Mouse (Mus musculus) adipose tissue, adult 10 weeks (tissue): ENCODE measurements around the gene Mfsd1. TPM values are rescaled to one million over a fixed set of nuclear protein-coding genes. Genes with fewer than 3 reads are reported as not detected.

Experiments used
- polyA plus RNA-seq: library from polyadenylated mRNA; stranded (reverse); fragments of 350-450 nt; fragmentation: Illumina TruSeq; extraction: RNeasy Lipid Tissue Mini Kit (QIAGEN cat#74804); gene quantifications from one replicate; pipeline ENCODE4 v1.2.3, GENCODE M21; 2014; ENCODE audit warnings: low read depth, low replicate concordance

The Mfsd1 gene
- 50.2 TPM for polyA plus RNA-seq

GRCm38 (mm10) chr3:67582273-67583124 lies at the start of gene Mfsd1:
TSS of gene Mfsd1 (plus strand) at chr3:67582741.

Other genes with a start within 250 kb of the Mfsd1 start
- 23.6 TPM for gene Mlf1, start 208.6 kb upstream of the Mfsd1 start, polyA plus RNA-seq
- not detected for gene Gm17402, start 207.6 kb upstream of the Mfsd1 start, polyA plus RNA-seq
- 27.8 TPM for gene Gfm1, start 152.6 kb upstream of the Mfsd1 start, polyA plus RNA-seq
- gene Lxn, start 118.8 kb upstream of the Mfsd1 start, polyA plus RNA-seq = 14.8 TPM
- gene Rarres1, start 67.2 kb upstream of the Mfsd1 start, polyA plus RNA-seq = 15.8 TPM